Mouse (Mus musculus) skeletal muscle tissue, postnatal 0 days (tissue): ENCODE measurements around the gene Sult2b1. TPM values are rescaled to one million over a fixed set of nuclear protein-coding genes. Genes with fewer than 3 reads are reported as not detected.

Experiments
- polyA plus RNA-seq: library from polyadenylated mRNA; unstranded; fragments of >200 nt; fragmentation: Nextera tagmentation; extraction: Ambion mirVana; gene quantifications from 2 replicates; pipeline ENCODE4 v1.2.1, GENCODE M21; 2015

Sult2b1 gene
- polyA plus RNA-seq, 1 experiment from 2014 or later = 5.3 TPM

Other genes with a start within 250 kb of the Sult2b1 start
- gene Hsd17b14, start 229.8 kb downstream of the Sult2b1 start, polyA plus RNA-seq = 6.1 and 7.2 TPM in 2 replicates
- 35.4 and 88.9 TPM in 2 replicates for gene Bcat2, start 214.5 kb downstream of the Sult2b1 start, polyA plus RNA-seq
- 0.18 TPM in 1 of 2 replicates, not detected in the other for gene Fgf21, start 169.2 kb downstream of the Sult2b1 start, polyA plus RNA-seq
- 0.05 TPM in 1 of 2 replicates, not detected in the other for gene Fut1, start 167.4 kb downstream of the Sult2b1 start, polyA plus RNA-seq
- 0.06 TPM in 1 of 2 replicates, not detected in the other for gene Izumo1, start 162.9 kb downstream of the Sult2b1 start, polyA plus RNA-seq
- 10.3 and 13.9 TPM in 2 replicates for gene Rasip1, start 157.2 kb downstream of the Sult2b1 start, polyA plus RNA-seq
- 139 and 174 TPM in 2 replicates for gene Mamstr, start 144.7 kb downstream of the Sult2b1 start, polyA plus RNA-seq
- 1.9 and 2.1 TPM in 2 replicates for gene Fut2, start 118.3 kb downstream of the Sult2b1 start, polyA plus RNA-seq
- gene Ntn5, start 100.6 kb downstream of the Sult2b1 start, polyA plus RNA-seq = 1.6 and 1.7 TPM in 2 replicates
- gene Sec1, start 90.3 kb downstream of the Sult2b1 start, polyA plus RNA-seq = 0.33 and 0.40 TPM in 2 replicates
- 2.4 and 3.0 TPM in 2 replicates for gene Car11, start 84.8 kb downstream of the Sult2b1 start, polyA plus RNA-seq
- 9.9 and 10.3 TPM in 2 replicates for gene Dbp, start 79.6 kb downstream of the Sult2b1 start, polyA plus RNA-seq
- gene Rpl18, start 69.2 kb downstream of the Sult2b1 start, polyA plus RNA-seq = 568 and 577 TPM in 2 replicates
- 11.7 and 13.4 TPM in 2 replicates for gene Sphk2, start 66.7 kb downstream of the Sult2b1 start, polyA plus RNA-seq
- gene Fam83e, start 63.5 kb downstream of the Sult2b1 start, polyA plus RNA-seq = 0.10 and 0.17 TPM in 2 replicates
- gene Spaca4, start 58.9 kb downstream of the Sult2b1 start, polyA plus RNA-seq = not detected in 2 replicates
- 0.18 TPM in 1 of 2 replicates, not detected in the other for gene Lmtk3, start 931 bp downstream of the Sult2b1 start, polyA plus RNA-seq
- gene Cyth2, start 29.9 kb upstream of the Sult2b1 start, polyA plus RNA-seq = 42.5 and 48.2 TPM in 2 replicates
- 0.31 and 0.54 TPM in 2 replicates for gene Kcnj14, start 40.1 kb upstream of the Sult2b1 start, polyA plus RNA-seq
- 27.3 and 27.6 TPM in 2 replicates for gene Grwd1, start 46.3 kb upstream of the Sult2b1 start, polyA plus RNA-seq
- 37.5 and 44.5 TPM in 2 replicates for gene Kdelr1, start 88.1 kb upstream of the Sult2b1 start, polyA plus RNA-seq
- 0.33 and 0.34 TPM in 2 replicates for gene Grin2d, start 93.7 kb upstream of the Sult2b1 start, polyA plus RNA-seq
- gene Syngr4, start 112.0 kb upstream of the Sult2b1 start, polyA plus RNA-seq = 0.45 and 1.2 TPM in 2 replicates
- gene Tmem143, start 112.3 kb upstream of the Sult2b1 start, polyA plus RNA-seq = 9.8 and 11.6 TPM in 2 replicates
- 111 and 129 TPM in 2 replicates for gene Emp3, start 136.7 kb upstream of the Sult2b1 start, polyA plus RNA-seq
- gene Ccdc114, start 139.4 kb upstream of the Sult2b1 start, polyA plus RNA-seq = 2.0 and 2.4 TPM in 2 replicates
- 0.16 and 0.65 TPM in 2 replicates for gene Abcc6, start 245.6 kb upstream of the Sult2b1 start, polyA plus RNA-seq
- 14.5 and 14.8 TPM in 2 replicates for gene Nomo1, start 249.0 kb upstream of the Sult2b1 start, polyA plus RNA-seq